Mouse (Mus musculus): ENCODE measurements at regions not wholly inside any gene's neighbourhood (a gene's known extent, or its start where the extent isn't known, plus 50 kb on each side); places are given as distances from the start of the nearest gene placed in this dataset.

- Histone ChIP-seq H3K4me2 (ENCODE audit: low read depth, low read length) (no peak overlapping the region), H3K27me3 (ENCODE audit: control insufficient read depth, insufficient read depth, low read length) (no peaks in the 10 kb centered on the region), H3K9ac (ENCODE audit: low read length) (no peak overlapping the region), H3K36me3 (ENCODE audit: control insufficient read depth, insufficient read depth, low read length) (no peaks in the 10 kb centered on the region), H3K9me3 (replicated peaks; ENCODE audit: control insufficient read depth, low read length) (no peaks in the 10 kb centered on the region), H3K4me3 (replicated peaks; ENCODE audit: low read length) (no peak overlapping the region), H3K4me1 (ENCODE audit: control insufficient read depth, insufficient read depth, low read length) (no peaks in the 10 kb centered on the region), H3K27ac (ENCODE audit: low read length) (no peak overlapping the region)
- WGBS: 75% methylated on average over 8 of the region's 8 CpGs
- no peak for ATAC-seq (ENCODE audit: insufficient read depth, low FRiP score)
Measured at GRCm38 (mm10) chr7:68906771-68907395, 157.8 kb upstream of the Arrdc4 start.

GRCm38 (mm10) chr7:68905793-68906192 is 156.8 kb upstream of the Arrdc4 start:
- no peak for ATAC-seq (ENCODE audit: insufficient read depth, low FRiP score)
- no peaks in the 10 kb centered on the region for H3K9me3 ChIP-seq (replicated peaks; ENCODE audit: control insufficient read depth, low read length)
- H3K27me3 ChIP-seq (ENCODE audit: control insufficient read depth, insufficient read depth, low read length): no peaks in the 10 kb centered on the region
- H3K27ac ChIP-seq (ENCODE audit: low read length): no peak overlapping the region
- H3K36me3 ChIP-seq (ENCODE audit: control insufficient read depth, insufficient read depth, low read length): no peaks in the 10 kb centered on the region
- H3K4me3 ChIP-seq (replicated peaks; ENCODE audit: low read length): no peak overlapping the region
- H3K4me2 ChIP-seq (ENCODE audit: low read depth, low read length): no peak overlapping the region
- no peak overlapping the region for H3K9ac ChIP-seq (ENCODE audit: low read length)
- H3K4me1 ChIP-seq (ENCODE audit: control insufficient read depth, insufficient read depth, low read length): no peaks in the 10 kb centered on the region
- WGBS: 87% methylated on average over 4 of the region's 4 CpGs

GRCm38 (mm10) chr7:68886173-68886572 is 137.1 kb upstream of the Arrdc4 start:
- H3K9ac ChIP-seq (ENCODE audit: low read length): no peak overlapping the region
- no peak overlapping the region for H3K4me2 ChIP-seq (ENCODE audit: low read depth, low read length)
- H3K27ac ChIP-seq (ENCODE audit: low read length): no peak overlapping the region
- no peaks in the 10 kb centered on the region; the same call in 1 of the 2 replicates for H3K9me3 ChIP-seq (replicated peaks; ENCODE audit: control insufficient read depth, low read length)
- H3K36me3 ChIP-seq (ENCODE audit: control insufficient read depth, insufficient read depth, low read length): no peaks in the 10 kb centered on the region
- no peaks in the 10 kb centered on the region for H3K4me1 ChIP-seq (ENCODE audit: control insufficient read depth, insufficient read depth, low read length)
- no peak for ATAC-seq (ENCODE audit: insufficient read depth, low FRiP score)
- no peaks in the 10 kb centered on the region for H3K27me3 ChIP-seq (ENCODE audit: control insufficient read depth, insufficient read depth, low read length)
- no peak overlapping the region for H3K4me3 ChIP-seq (replicated peaks; ENCODE audit: low read length)

- Histone ChIP-seq H3K27ac (ENCODE audit: low read length) (no peak overlapping the region), H3K27me3 (ENCODE audit: control insufficient read depth, insufficient read depth, low read length) (no peaks in the 10 kb centered on the region), H3K4me3 (replicated peaks; ENCODE audit: low read length) (no peak overlapping the region), H3K36me3 (ENCODE audit: control insufficient read depth, insufficient read depth, low read length) (no peaks in the 10 kb centered on the region), H3K4me1 (ENCODE audit: control insufficient read depth, insufficient read depth, low read length) (no peaks in the 10 kb centered on the region), H3K9me3 (replicated peaks; ENCODE audit: control insufficient read depth, low read length) (no peaks in the 10 kb centered on the region), H3K9ac (ENCODE audit: low read length) (no peak overlapping the region), H3K4me2 (ENCODE audit: low read depth, low read length) (no peak overlapping the region)
- WGBS: 38% methylated on average over 5 of the region's 5 CpGs
- no peak for ATAC-seq (ENCODE audit: insufficient read depth, low FRiP score)
Measured at GRCm38 (mm10) chr7:68873008-68873407, 124.0 kb upstream of the Arrdc4 start.

GRCm38 (mm10) chr7:68864322-68865031 is 115.4 kb upstream of the Arrdc4 start:
- Histone ChIP-seq H3K9ac (ENCODE audit: low read length) (no peak overlapping the region), H3K4me1 (ENCODE audit: control insufficient read depth, insufficient read depth, low read length) (no peaks in the 10 kb centered on the region), H3K27ac (ENCODE audit: low read length) (no peak overlapping the region), H3K36me3 (ENCODE audit: control insufficient read depth, insufficient read depth, low read length) (no peaks in the 10 kb centered on the region), H3K4me3 (replicated peaks; ENCODE audit: low read length) (no peak overlapping the region), H3K4me2 (ENCODE audit: low read depth, low read length) (no peak overlapping the region), H3K9me3 (replicated peaks; ENCODE audit: control insufficient read depth, low read length) (no peaks in the 10 kb centered on the region), H3K27me3 (ENCODE audit: control insufficient read depth, insufficient read depth, low read length) (no peaks in the 10 kb centered on the region)
- no peak for ATAC-seq (ENCODE audit: insufficient read depth, low FRiP score)
- 56% methylated on average over 7 of the region's 7 CpGs for WGBS

GRCm38 (mm10) chr7:68858471-68859210 is 109.6 kb upstream of the Arrdc4 start:
- 55% methylated on average over 2 of the region's 2 CpGs for WGBS
- H3K4me2 ChIP-seq (ENCODE audit: low read depth, low read length): no peak overlapping the region
- no peaks in the 10 kb centered on the region for H3K36me3 ChIP-seq (ENCODE audit: control insufficient read depth, insufficient read depth, low read length)
- no peaks in the 10 kb centered on the region for H3K4me1 ChIP-seq (ENCODE audit: control insufficient read depth, insufficient read depth, low read length)
- no peak for ATAC-seq (ENCODE audit: insufficient read depth, low FRiP score)
- no peak overlapping the region for H3K27ac ChIP-seq (ENCODE audit: low read length)
- H3K9ac ChIP-seq (ENCODE audit: low read length): no peak overlapping the region
- H3K9me3 ChIP-seq (replicated peaks; ENCODE audit: control insufficient read depth, low read length): no peaks in the 10 kb centered on the region
- H3K4me3 ChIP-seq (replicated peaks; ENCODE audit: low read length): no peak overlapping the region
- H3K27me3 ChIP-seq (ENCODE audit: control insufficient read depth, insufficient read depth, low read length): no peaks in the 10 kb centered on the region

GRCm38 (mm10) chr7:68851981-68852575 is 103.0 kb upstream of the Arrdc4 start:
- ATAC-seq (ENCODE audit: insufficient read depth, low FRiP score): no peak
- Histone ChIP-seq H3K4me1 (ENCODE audit: control insufficient read depth, insufficient read depth, low read length) (no peaks in the 10 kb centered on the region), H3K9me3 (replicated peaks; ENCODE audit: control insufficient read depth, low read length) (no peaks in the 10 kb centered on the region), H3K27ac (ENCODE audit: low read length) (no peak overlapping the region), H3K4me2 (ENCODE audit: low read depth, low read length) (no peak overlapping the region), H3K36me3 (ENCODE audit: control insufficient read depth, insufficient read depth, low read length) (no peaks in the 10 kb centered on the region), H3K27me3 (ENCODE audit: control insufficient read depth, insufficient read depth, low read length) (no peaks in the 10 kb centered on the region), H3K4me3 (replicated peaks; ENCODE audit: low read length) (no peak overlapping the region), H3K9ac (ENCODE audit: low read length) (no peak overlapping the region)
- 59% methylated on average over 3 of the region's 3 CpGs for WGBS

- H3K4me3 ChIP-seq (replicated peaks; ENCODE audit: low read length): no peak overlapping the region
- no peaks in the 10 kb centered on the region for H3K9me3 ChIP-seq (replicated peaks; ENCODE audit: control insufficient read depth, low read length)
- no peaks in the 10 kb centered on the region for H3K27me3 ChIP-seq (ENCODE audit: control insufficient read depth, insufficient read depth, low read length)
- H3K4me1 ChIP-seq (ENCODE audit: control insufficient read depth, insufficient read depth, low read length): peaks cover 3% of the 10 kb centered on the region; the same call in 1 of the 2 replicates
- whole genome bisulfite sequencing: 16% methylated on average over 7 of the region's 7 CpGs
- H3K9ac ChIP-seq (ENCODE audit: low read length): no peak overlapping the region
- H3K36me3 ChIP-seq (ENCODE audit: control insufficient read depth, insufficient read depth, low read length): no peaks in the 10 kb centered on the region
- 0 out of 2 replicates have a peak overlapping the region, but pooled peaks have one; percentile 12 for H3K4me2 ChIP-seq (ENCODE audit: low read depth, low read length)
- ATAC-seq (ENCODE audit: insufficient read depth, low FRiP score): no peak
- peak overlapping the region; percentile 27; the same call in 1 of the 2 replicates for H3K27ac ChIP-seq (ENCODE audit: low read length)
Measured at GRCm38 (mm10) chr7:68844606-68845005, 95.6 kb upstream of the Arrdc4 start.

GRCm38 (mm10) chr7:68843374-68843773 is 94.3 kb upstream of the Arrdc4 start:
- Histone ChIP-seq H3K36me3 (ENCODE audit: control insufficient read depth, insufficient read depth, low read length) (no peaks in the 10 kb centered on the region), H3K4me3 (replicated peaks; ENCODE audit: low read length) (no peak overlapping the region), H3K27ac (ENCODE audit: low read length) (no peak overlapping the region), H3K9ac (ENCODE audit: low read length) (no peak overlapping the region), H3K4me2 (ENCODE audit: low read depth, low read length) (no peak overlapping the region), H3K4me1 (ENCODE audit: control insufficient read depth, insufficient read depth, low read length) (peaks cover 3% of the 10 kb centered on the region; the same call in 1 of the 2 replicates), H3K27me3 (ENCODE audit: control insufficient read depth, insufficient read depth, low read length) (no peaks in the 10 kb centered on the region), H3K9me3 (replicated peaks; ENCODE audit: control insufficient read depth, low read length) (no peaks in the 10 kb centered on the region)
- WGBS: 60% methylated on average over 4 of the region's 4 CpGs
- no peak for ATAC-seq (ENCODE audit: insufficient read depth, low FRiP score)

All from stomach, embryonic 16.5 days (tissue).